Mouse (Mus musculus): ENCODE results near the gene Tuba1c. TPM values are rescaled to one million over a fixed set of nuclear protein-coding genes. Genes with fewer than 3 reads are reported as not detected.

Tuba1c gene
- polyA plus RNA-seq, 1 experiment from 2014 or later: 28.2 TPM

DNA sequence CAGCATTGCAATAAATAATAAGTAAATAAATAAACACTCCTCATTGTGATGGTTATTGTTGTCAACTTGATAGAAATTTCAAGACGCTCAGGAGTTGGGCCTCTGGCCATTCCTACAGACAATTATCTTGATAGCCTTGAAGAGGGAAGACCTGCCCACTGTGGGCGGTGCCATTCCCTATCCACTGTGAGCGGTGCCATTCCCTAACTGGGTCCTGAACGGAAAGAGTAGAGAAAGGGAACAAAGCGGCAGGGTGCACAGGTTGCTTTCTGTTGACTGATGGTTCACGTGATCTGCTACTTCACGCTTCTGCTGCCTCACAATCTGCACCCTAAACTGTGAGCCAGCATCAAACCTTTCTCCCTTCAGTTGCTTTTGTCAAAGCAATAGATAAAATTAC lies 8.4 kb upstream of the Tuba1c start:
- WGBS: 96% methylated on average over 7 of the region's 7 CpGs
- Histone ChIP-seq H3K4me1 (replicated peaks) (peaks cover 15% of the 10 kb centered on the region), H3K27me3 (peaks cover 6% of the 10 kb centered on the region; the same call in 1 of the 2 replicates), H3K4me2 (no peak overlapping the region), H3K9me3 (no peaks in the 10 kb centered on the region), H3K36me3 (no peaks in the 10 kb centered on the region), H3K9ac (no peak overlapping the region), H3K4me3 (no peak overlapping the region), H3K27ac (no peak overlapping the region)
- ATAC-seq (ENCODE audit: low FRiP score): no peak

DNA sequence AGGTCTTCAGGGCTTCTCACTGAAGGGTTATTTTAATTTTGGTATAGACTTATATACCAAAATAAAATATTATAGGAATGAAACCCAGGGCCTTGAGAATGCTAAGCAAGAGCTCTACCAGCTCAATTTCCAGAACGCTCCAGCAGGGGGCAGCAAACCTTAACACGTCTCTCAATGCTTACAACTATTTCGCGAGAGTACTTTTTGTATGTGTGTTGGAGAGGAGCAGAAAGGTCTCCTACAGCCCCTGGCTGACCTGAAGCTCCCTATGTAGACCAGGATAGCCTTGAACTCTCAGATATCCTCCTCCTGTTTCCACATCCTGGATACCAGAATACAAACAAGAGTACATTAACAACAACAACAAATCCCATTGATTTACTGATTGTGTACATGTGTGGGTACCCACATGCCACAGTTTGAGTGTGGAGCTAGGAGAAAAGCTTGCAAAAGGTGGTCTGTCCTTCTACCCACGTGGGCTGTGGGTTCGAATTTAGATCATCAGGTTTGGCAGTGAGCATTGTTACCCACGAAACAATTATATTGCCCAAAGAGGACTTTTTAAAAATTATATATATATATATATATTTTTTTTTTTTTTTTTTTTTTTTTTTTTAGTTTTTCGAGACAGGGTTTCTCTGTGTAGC lies 4.9 kb upstream of the Tuba1c start:
- no peak for ATAC-seq (ENCODE audit: low FRiP score)
- Histone ChIP-seq H3K4me1 (replicated peaks) (peaks cover 8% of the 10 kb centered on the region), H3K36me3 (no peaks in the 10 kb centered on the region), H3K9me3 (no peaks in the 10 kb centered on the region), H3K4me2 (no peak overlapping the region), H3K9ac (no peak overlapping the region), H3K27ac (no peak overlapping the region), H3K4me3 (no peak overlapping the region), H3K27me3 (peaks cover 14% of the 10 kb centered on the region)
- WGBS: 26% methylated on average over 7 of the region's 8 CpGs

DNA sequence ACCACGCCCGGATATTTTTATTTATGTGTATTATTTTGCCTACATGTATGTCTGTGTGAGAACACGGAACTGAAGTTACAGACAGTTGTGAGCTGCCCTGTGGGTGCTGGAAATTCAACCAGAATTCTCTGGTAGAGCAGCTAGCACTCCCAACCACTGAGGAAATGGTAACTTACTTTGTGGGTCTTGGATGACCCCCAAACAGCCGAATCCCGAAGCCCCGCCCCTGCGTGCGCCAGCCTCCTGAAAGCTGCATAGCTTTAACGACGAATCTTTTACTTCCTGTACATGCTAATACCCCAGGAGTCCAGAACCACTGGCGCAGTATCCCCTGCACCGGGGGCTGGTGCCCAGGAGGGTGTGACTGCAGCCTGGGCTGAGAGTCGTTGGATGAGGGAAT lies 4.3 kb upstream of the Tuba1c start:
- Histone ChIP-seq H3K27me3 (peaks cover 18% of the 10 kb centered on the region), H3K36me3 (no peaks in the 10 kb centered on the region), H3K27ac (no peak overlapping the region), H3K4me3 (no peak overlapping the region), H3K4me1 (replicated peaks) (peaks cover 14% of the 10 kb centered on the region), H3K9ac (no peak overlapping the region), H3K4me2 (no peak overlapping the region), H3K9me3 (no peaks in the 10 kb centered on the region)
- 75% methylated on average over 13 of the region's 13 CpGs for WGBS
- ATAC-seq (ENCODE audit: low FRiP score): no peak

DNA sequence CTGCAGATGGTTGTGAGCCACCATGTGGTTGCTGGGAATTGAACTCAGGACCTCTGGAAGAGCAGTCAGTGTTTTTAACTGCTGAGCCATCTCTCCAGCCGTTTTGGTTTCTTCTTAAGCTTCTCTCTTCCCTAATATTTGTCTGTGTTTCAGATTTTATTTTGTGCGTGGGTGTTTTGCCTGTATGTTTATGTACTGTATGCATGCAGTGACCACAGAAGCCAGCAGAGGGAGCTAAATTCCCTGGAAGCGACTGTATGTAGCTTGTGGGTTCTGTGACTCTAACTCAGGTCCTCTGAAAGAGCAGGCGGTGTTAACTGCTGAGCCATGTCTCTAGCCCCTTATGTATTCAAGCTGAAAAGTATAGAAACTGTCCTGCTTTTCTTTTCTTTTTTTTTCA lies 3.4 kb upstream of the Tuba1c start:
- H3K4me1 ChIP-seq (replicated peaks): peaks cover 18% of the 10 kb centered on the region
- H3K9ac ChIP-seq: no peak overlapping the region
- H3K36me3 ChIP-seq: no peaks in the 10 kb centered on the region
- no peak for ATAC-seq (ENCODE audit: low FRiP score)
- no peaks in the 10 kb centered on the region for H3K9me3 ChIP-seq
- no peak overlapping the region for H3K4me2 ChIP-seq
- peaks cover 24% of the 10 kb centered on the region for H3K27me3 ChIP-seq
- WGBS: 54% methylated on average over 4 of the region's 4 CpGs
- H3K27ac ChIP-seq: no peak overlapping the region
- H3K4me3 ChIP-seq: no peak overlapping the region

DNA sequence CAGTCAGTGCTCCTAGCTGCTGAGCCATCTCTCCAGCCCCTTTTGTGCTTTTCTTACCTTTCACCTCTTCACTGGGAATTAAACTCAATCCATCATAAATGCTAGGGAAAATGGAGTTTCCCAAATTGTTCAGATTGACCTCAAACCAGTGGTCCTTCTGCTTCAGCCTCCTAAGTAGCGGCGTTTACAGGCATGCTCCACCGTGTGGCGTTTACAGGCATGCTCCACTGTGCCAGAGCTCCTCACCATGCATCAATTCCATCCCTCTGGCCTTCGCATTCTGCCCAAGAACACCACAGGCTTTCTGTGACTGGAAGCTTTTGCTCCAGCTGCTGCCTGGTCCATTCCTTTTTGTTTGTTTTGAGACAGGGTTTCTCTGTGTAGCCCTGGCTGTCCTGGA lies 2.6 kb upstream of the Tuba1c start:
- 63% methylated on average over 5 of the region's 5 CpGs for WGBS
- no peaks in the 10 kb centered on the region for H3K9me3 ChIP-seq
- H3K4me2 ChIP-seq: no peak overlapping the region
- peaks cover 27% of the 10 kb centered on the region for H3K27me3 ChIP-seq
- H3K9ac ChIP-seq: no peak overlapping the region
- H3K27ac ChIP-seq: no peak overlapping the region
- ATAC-seq (ENCODE audit: low FRiP score): no peak
- no peak overlapping the region for H3K4me3 ChIP-seq
- H3K4me1 ChIP-seq (replicated peaks): peaks cover 21% of the 10 kb centered on the region
- no peaks in the 10 kb centered on the region for H3K36me3 ChIP-seq

DNA sequence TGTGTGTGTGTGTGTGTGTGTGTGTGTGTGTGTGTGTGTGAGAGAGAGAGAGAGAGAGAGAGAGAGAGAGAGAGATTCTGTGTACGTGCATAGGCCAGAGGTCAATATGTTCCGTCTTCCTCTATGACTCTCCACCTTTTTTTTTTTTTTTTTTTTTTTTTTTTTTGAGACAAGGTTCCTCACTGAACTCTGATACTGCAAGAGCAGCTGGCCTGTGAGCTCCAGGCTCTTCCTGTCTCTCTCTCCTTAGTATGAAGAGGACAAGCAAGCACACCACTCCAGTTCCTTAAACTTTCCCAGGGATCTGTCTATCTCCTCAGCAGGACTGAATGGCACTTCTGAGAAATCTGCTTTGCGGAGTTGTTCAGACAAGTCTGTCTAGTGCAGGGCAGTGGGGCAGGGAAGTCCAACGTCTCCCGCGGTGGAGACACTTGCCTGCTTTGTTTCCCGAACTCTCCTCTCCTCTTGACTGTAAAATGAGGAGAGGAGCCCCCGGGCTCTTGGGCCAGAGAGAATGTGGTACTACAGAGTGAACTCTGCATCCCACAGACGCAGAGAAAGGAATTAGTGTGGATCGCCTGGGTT lies 725 bp upstream of the Tuba1c start:
- H3K4me3 ChIP-seq: peak overlapping the region; percentile 42
- H3K36me3 ChIP-seq: no peaks in the 10 kb centered on the region
- peak overlapping the region; percentile 56; the same call in 1 of the 2 replicates for H3K9ac ChIP-seq
- 0 out of 2 replicates have a peak overlapping the region, but pooled peaks have one; percentile 35 for H3K27ac ChIP-seq
- 3% methylated on average over 9 of the region's 10 CpGs for WGBS
- H3K4me1 ChIP-seq (replicated peaks): peaks cover 27% of the 10 kb centered on the region
- H3K4me2 ChIP-seq: peak overlapping the region; percentile 70
- ATAC-seq (ENCODE audit: low FRiP score): no peak
- peaks cover 27% of the 10 kb centered on the region for H3K27me3 ChIP-seq
- no peaks in the 10 kb centered on the region for H3K9me3 ChIP-seq

DNA sequence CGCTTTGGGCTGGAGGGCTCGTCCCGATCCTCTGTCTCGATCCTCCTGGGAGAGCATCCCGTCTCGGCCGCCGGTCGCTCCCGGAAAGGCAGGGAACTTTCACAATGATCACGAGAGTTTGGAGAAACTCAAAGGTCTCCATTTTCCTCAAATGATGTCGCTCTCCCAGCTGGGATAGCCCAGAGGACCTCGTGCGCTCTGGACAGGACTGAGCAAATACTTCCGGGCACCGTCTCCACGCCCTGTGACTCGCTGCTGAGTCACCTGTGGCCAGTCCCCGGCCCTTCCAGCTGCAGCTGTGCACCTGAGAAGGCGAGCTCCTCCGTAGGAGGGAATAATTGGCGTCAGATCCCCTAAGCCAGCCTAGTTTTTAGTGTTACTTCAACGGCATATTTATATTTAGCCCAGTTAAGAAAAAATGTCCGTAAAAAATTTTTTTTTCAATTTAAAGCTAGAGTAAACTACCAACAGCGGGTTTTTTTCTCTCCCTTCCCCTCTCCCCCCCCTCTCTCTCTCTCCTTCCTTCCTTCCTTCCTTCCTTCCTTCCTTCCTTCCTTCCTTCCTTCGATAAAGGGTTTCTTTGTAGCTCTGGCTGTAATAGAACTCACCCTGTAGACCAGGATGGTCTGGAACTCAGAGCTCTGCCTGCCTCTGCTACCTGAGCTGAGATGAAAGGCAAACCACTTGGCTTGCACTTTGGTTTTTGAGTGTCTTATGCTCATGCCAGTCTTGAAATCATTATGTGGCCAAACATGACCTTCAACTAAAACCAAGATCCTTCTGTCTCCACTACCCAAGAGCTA lies 1.1 kb downstream of the Tuba1c start:
- Histone ChIP-seq H3K9ac (peak overlapping the region; percentile 56; the same call in 1 of the 2 replicates), H3K27me3 (peaks cover 27% of the 10 kb centered on the region), H3K27ac (0 out of 2 replicates have a peak overlapping the region, but pooled peaks have one; percentile 3), H3K4me3 (peak overlapping the region; percentile 42), H3K4me1 (replicated peaks) (peaks cover 27% of the 10 kb centered on the region), H3K9me3 (no peaks in the 10 kb centered on the region), H3K36me3 (no peaks in the 10 kb centered on the region), H3K4me2 (peak overlapping the region; percentile 70)
- ATAC-seq (ENCODE audit: low FRiP score): no peak
- 15% methylated on average over 26 of the region's 26 CpGs for WGBS

DNA sequence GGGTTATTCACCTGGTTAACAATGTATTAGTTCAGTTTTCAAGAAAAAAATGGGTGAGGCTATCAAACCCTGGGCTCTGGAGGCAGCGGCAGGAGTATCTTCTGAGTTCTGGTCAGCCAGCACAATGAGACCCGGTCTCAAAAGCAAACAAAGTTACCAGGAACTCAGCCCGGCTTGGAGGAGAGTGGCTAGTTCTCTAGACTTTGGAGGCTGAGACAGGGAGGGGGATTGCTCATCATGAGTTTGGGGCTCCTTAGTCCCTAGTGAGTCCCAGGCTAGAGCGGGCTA lies 1.6 kb downstream of the Tuba1c start:
- H3K9ac ChIP-seq: no peak overlapping the region
- H3K27me3 ChIP-seq: peaks cover 27% of the 10 kb centered on the region
- H3K4me2 ChIP-seq: peak overlapping the region; percentile 70; the same call in 1 of the 2 replicates
- peaks cover 27% of the 10 kb centered on the region for H3K4me1 ChIP-seq (replicated peaks)
- H3K27ac ChIP-seq: no peak overlapping the region
- 82% methylated on average over 4 of the region's 4 CpGs for WGBS
- ATAC-seq (ENCODE audit: low FRiP score): no peak
- no peaks in the 10 kb centered on the region for H3K9me3 ChIP-seq
- H3K4me3 ChIP-seq: peak overlapping the region; percentile 42; the same call in 1 of the 2 replicates
- no peaks in the 10 kb centered on the region for H3K36me3 ChIP-seq

DNA sequence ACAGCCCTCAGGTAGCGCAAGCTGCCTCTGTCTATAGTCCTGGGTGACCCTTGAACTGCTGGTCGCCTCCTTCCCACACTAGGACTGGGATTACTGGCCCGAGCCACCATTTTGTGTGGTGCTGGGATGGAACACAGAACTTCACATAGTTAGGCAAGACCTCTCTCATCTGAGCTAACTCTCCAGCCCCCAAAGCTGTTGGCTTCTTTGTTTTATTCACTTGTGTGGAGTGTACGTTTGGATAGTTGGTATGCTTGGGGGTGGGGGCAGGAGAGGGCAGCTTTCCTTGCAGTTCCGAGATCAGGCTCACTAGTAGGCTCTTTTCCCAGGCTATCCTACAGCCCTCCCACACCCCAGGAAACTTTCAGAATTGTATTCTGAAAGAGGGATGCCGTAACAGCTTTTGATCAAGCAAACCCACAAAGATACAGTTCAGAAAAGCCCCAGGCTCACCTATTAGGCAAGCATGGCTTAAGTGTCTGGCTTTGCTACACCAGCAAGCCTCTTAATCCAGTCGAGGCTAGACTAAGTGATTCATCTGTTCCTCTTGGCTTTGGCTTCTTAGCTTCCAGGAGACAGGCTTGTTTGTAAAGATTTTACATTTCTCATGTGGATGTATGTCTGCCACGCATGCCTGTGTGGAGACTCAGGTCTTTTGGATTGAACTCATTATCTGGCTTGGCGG lies 2.5 kb downstream of the Tuba1c start:
- no peak for ATAC-seq (ENCODE audit: low FRiP score)
- Histone ChIP-seq H3K36me3 (no peaks in the 10 kb centered on the region), H3K9ac (no peak overlapping the region), H3K27ac (no peak overlapping the region), H3K9me3 (no peaks in the 10 kb centered on the region), H3K4me2 (peak overlapping the region; percentile 21; the same call in 1 of the 2 replicates), H3K4me1 (replicated peaks) (peaks cover 27% of the 10 kb centered on the region), H3K4me3 (no peak overlapping the region), H3K27me3 (peaks cover 27% of the 10 kb centered on the region)
- WGBS: 78% methylated on average over 9 of the region's 9 CpGs

DNA sequence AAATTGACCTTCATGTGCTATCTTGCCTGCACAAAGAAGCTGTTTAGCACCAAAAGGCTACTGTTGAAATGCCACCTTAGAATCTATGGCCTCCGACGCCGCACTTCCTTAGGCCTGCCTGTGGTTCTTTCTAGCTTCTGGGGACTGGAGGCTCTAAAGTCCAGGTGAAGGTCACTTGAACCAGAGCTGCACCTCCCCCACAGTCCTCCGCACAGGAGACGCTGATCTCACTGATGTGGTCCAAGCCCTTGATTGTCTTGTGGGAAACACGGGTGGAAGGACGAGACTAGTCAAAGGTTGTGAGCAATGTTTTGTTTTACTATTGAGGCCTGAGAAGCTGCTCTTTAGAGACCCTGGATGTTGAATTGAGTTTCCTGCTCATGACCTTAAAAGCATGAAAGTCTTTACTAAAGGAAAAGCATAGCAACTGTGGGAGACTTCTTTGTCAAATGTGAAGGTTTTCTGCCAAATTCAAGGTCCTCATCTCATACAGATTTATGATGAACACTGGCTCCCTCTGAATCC lies 3.1 kb downstream of the Tuba1c start:
- Histone ChIP-seq H3K9me3 (no peaks in the 10 kb centered on the region), H3K9ac (no peak overlapping the region), H3K27me3 (peaks cover 27% of the 10 kb centered on the region), H3K4me2 (0 out of 2 replicates have a peak overlapping the region, but pooled peaks have one; percentile 21), H3K4me3 (no peak overlapping the region), H3K36me3 (no peaks in the 10 kb centered on the region), H3K27ac (no peak overlapping the region), H3K4me1 (replicated peaks) (peaks cover 27% of the 10 kb centered on the region)
- WGBS: 80% methylated on average over 7 of the region's 7 CpGs
- ATAC-seq (ENCODE audit: low FRiP score): no peak

DNA sequence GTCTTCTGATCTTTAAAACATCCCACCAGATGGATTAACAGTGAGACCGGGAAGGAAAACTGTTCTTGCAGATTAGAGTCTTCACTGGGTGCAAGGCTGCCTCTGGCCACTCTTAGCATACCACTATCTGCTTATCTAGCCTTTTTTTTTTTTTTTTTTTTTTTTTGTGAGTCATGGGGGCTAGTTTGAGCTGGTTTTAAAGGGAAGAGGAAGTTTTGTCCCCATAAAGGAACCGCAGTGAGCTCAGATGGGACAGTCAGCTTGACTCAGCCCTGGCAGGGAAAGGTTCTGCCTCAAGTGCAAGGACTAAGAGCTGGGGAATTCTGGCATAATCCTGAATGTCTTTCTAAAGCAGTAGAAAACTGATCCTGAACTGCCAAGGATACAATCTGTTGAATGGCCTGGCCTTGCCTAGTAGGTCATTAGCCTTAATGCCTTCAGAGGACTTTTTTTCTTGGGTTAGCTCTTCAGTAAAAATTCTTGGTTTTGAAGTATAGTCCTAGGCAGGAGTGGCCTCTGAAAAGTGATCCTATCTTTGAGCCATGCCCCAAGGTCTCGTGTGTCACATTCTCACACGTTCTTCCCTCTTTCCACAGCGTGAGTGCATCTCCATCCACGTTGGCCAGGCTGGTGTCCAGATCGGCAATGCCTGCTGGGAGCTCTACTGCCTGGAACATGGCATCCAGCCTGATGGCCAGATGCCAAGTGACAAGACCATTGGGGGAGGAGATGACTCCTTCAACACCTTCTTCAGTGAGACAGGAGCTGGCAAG lies 4.0 kb downstream of the Tuba1c start:
- Histone ChIP-seq H3K4me2 (no peak overlapping the region), H3K4me1 (replicated peaks) (peaks cover 27% of the 10 kb centered on the region), H3K27ac (no peak overlapping the region), H3K9me3 (no peaks in the 10 kb centered on the region), H3K9ac (no peak overlapping the region), H3K36me3 (no peaks in the 10 kb centered on the region), H3K27me3 (peaks cover 24% of the 10 kb centered on the region), H3K4me3 (no peak overlapping the region)
- no peak for ATAC-seq (ENCODE audit: low FRiP score)
- WGBS: 87% methylated on average over 7 of the region's 7 CpGs
